Mouse (Mus musculus) midbrain, embryonic 14.5 days (tissue): ENCODE results near the gene Fkbp8. TPM values are rescaled to one million over a fixed set of nuclear protein-coding genes. Genes with fewer than 3 reads are reported as not detected.
A peak's percentile ranks its signal among the peaks of the same experiment; 100 is the strongest.

Experiments
- ATAC-seq: fragments of 200-750 bp; cut with Nextera tagmentation; 2 replicates; pipeline ENCODE4 v1.8.0; 2017; ENCODE audit warnings: moderate number of reproducible peaks, moderate library complexity; ENCODE audit not compliant: low FRiP score, low TSS enrichment
- DNase-seq: peaks from one replicate; pipeline ENCODE4 v3.0.0-alpha.2; 2015
- H3K27ac ChIP-seq: fragments of 300-500 bp; sonication (generic); replicated peaks from 2 replicates; pipeline ENCODE4 v1.5.1; 2014; ENCODE audit warnings: mild to moderate bottlenecking, low read depth, low read length, moderate library complexity
- H3K27me3 ChIP-seq: fragments of 300-500 bp; sonication (generic); 2 replicates; pipeline ENCODE4 v1.6.1; 2014; ENCODE audit warnings: low read length, control low read depth, mixed read lengths; ENCODE audit not compliant: control insufficient read depth, insufficient read depth
- H3K36me3 ChIP-seq: fragments of 300-500 bp; sonication (generic); 2 replicates; pipeline ENCODE4 v1.6.1; 2014; ENCODE audit warnings: low read length, control low read depth; ENCODE audit not compliant: control insufficient read depth, insufficient read depth
- H3K4me1 ChIP-seq: fragments of 300-500 bp; sonication (generic); 2 replicates; pipeline ENCODE4 v1.6.1; 2014; ENCODE audit warnings: mild to moderate bottlenecking, antibody characterized with exemption, low read length, control low read depth; ENCODE audit not compliant: control insufficient read depth, insufficient read depth
- H3K4me2 ChIP-seq: fragments of 300-500 bp; sonication (generic); 2 replicates; pipeline ENCODE4 v1.6.1; 2014; ENCODE audit warnings: mild to moderate bottlenecking, low read length, moderate library complexity
- H3K4me3 ChIP-seq: fragments of 300-500 bp; sonication (generic); replicated peaks from 2 replicates; pipeline ENCODE4 v1.5.1; 2014; ENCODE audit warnings: low read depth, low read length
- H3K9ac ChIP-seq: fragments of 300-500 bp; sonication (generic); replicated peaks from 2 replicates; pipeline ENCODE4 v1.6.1; 2014; ENCODE audit warnings: mild to moderate bottlenecking, low read length, moderate library complexity
- H3K9me3 ChIP-seq: fragments of 300-500 bp; sonication (generic); 2 replicates; pipeline ENCODE4 v1.6.1; 2016; ENCODE audit warnings: low read length, control low read depth, mixed read lengths; ENCODE audit not compliant: control insufficient read depth
- WGBS: fragments of 180-500 bp; shearing (Covaris S2); extraction: QIAGEN DNeasy Blood & Tissue Kit; methylation state at CpG from one replicate; pipeline ENCODE4 v1.1.7; 2014; 5-methylcytosine and 5-hydroxymethylcytosine counted together
- polyA plus RNA-seq: library from polyadenylated mRNA; unstranded; fragments of >200 nt; fragmentation: Nextera tagmentation; extraction: Ambion mirVana; gene quantifications from 2 replicates; pipeline ENCODE4 v1.2.1, GENCODE M21; 2014

Gene Fkbp8
- polyA plus RNA-seq, result 328 and 408 TPM in 2 replicates

- peak; percentile 98 for DNase-seq
- Histone ChIP-seq H3K9me3 (no peaks in the 10 kb centered on the region), H3K36me3 (peaks cover 27% of the 10 kb centered on the region), H3K27me3 (no peaks in the 10 kb centered on the region), H3K4me1 (peaks cover 21% of the 10 kb centered on the region), H3K4me2 (peak within 1 kb of the TSS; percentile 84), H3K9ac (peak within 1 kb of the TSS; percentile 92), H3K27ac (peak within 1 kb of the TSS; percentile 92), H3K4me3 (peak within 1 kb of the TSS; percentile 85)
- peak; percentile 94 for ATAC-seq
- under 1% methylated on average over 61 of the region's 61 CpGs for WGBS
These were observed at the start of gene Fkbp8, which contains the start of gene Kxd1 for GRCm38 (mm10) chr8:70527512-70528181. TSS of gene Fkbp8 (plus strand) at chr8:70527724. TSS of gene Kxd1 (minus strand) at chr8:70527956.

GRCm38 (mm10) chr8:70481908-70482307 is 45.6 kb upstream of the Fkbp8 start:
- Histone ChIP-seq H3K9me3 (no peaks in the 10 kb centered on the region), H3K4me3 (no peak overlapping the region), H3K4me2 (no peak overlapping the region), H3K9ac (no peak overlapping the region), H3K27me3 (peaks cover 45% of the 10 kb centered on the region), H3K4me1 (peaks cover 9% of the 10 kb centered on the region; the same call in 1 of the 2 replicates), H3K36me3 (no peaks in the 10 kb centered on the region), H3K27ac (no peak overlapping the region)
- 90% methylated on average over 3 of the region's 3 CpGs for WGBS
- no peak for DNase-seq
- no peak for ATAC-seq

- Histone ChIP-seq H3K36me3 (no peaks in the 10 kb centered on the region), H3K27ac (no peak overlapping the region), H3K4me2 (no peak overlapping the region), H3K27me3 (peaks cover 48% of the 10 kb centered on the region), H3K9me3 (no peaks in the 10 kb centered on the region), H3K4me3 (no peak overlapping the region), H3K9ac (no peak overlapping the region), H3K4me1 (peaks cover 6% of the 10 kb centered on the region; the same call in 1 of the 2 replicates)
- DNase-seq, result no peak
- WGBS, result 60% methylated on average over 2 of the region's 2 CpGs
- ATAC-seq, result no peak
These were observed 44.6 kb upstream of the Fkbp8 start for GRCm38 (mm10) chr8:70482943-70483342.

GRCm38 (mm10) chr8:70486191-70486681 is 41.3 kb upstream of the Fkbp8 start:
- Histone ChIP-seq H3K4me1 (peaks cover 20% of the 10 kb centered on the region), H3K36me3 (no peaks in the 10 kb centered on the region), H3K27me3 (peaks cover 66% of the 10 kb centered on the region), H3K27ac (no peak overlapping the region), H3K9me3 (no peaks in the 10 kb centered on the region), H3K4me3 (peak overlapping the region; percentile 58), H3K4me2 (peak overlapping the region; percentile 78), H3K9ac (peak overlapping the region; percentile 70)
- ATAC-seq (no peak), DNase-seq (no peak)
- WGBS, result 41% methylated on average over 7 of the region's 7 CpGs

GRCm38 (mm10) chr8:70486941-70487520 is 40.5 kb upstream of the Fkbp8 start, which contains the start of gene Tmem59l:
TSS of gene Tmem59l (minus strand) at chr8:70487358.
- DNase-seq (peak; percentile 85), ATAC-seq (peak; percentile 75)
- Histone ChIP-seq H3K27ac (no peak within 1 kb of the TSS), H3K4me2 (peak within 1 kb of the TSS; percentile 78), H3K27me3 (peaks cover 74% of the 10 kb centered on the region), H3K9ac (peak within 1 kb of the TSS; percentile 70), H3K36me3 (no peaks in the 10 kb centered on the region), H3K4me3 (peak within 1 kb of the TSS; percentile 58), H3K4me1 (peaks cover 20% of the 10 kb centered on the region), H3K9me3 (no peaks in the 10 kb centered on the region)
- WGBS, result 3% methylated on average over 33 of the region's 33 CpGs

GRCm38 (mm10) chr8:70487993-70488796 is 39.3 kb upstream of the Fkbp8 start:
- 3% methylated on average over 55 of the region's 55 CpGs for WGBS
- H3K4me3 ChIP-seq, result peak overlapping the region; percentile 58
- peaks cover 23% of the 10 kb centered on the region for H3K4me1 ChIP-seq
- DNase-seq (no peak), ATAC-seq (no peak)
- H3K36me3 ChIP-seq, result no peaks in the 10 kb centered on the region
- H3K9me3 ChIP-seq, result no peaks in the 10 kb centered on the region
- H3K27me3 ChIP-seq, result peaks cover 86% of the 10 kb centered on the region
- H3K9ac ChIP-seq, result peak overlapping the region; percentile 34
- H3K27ac ChIP-seq, result no peak overlapping the region
- peak overlapping the region; percentile 78 for H3K4me2 ChIP-seq

GRCm38 (mm10) chr8:70488931-70489470 is 38.5 kb upstream of the Fkbp8 start:
- peaks cover 28% of the 10 kb centered on the region for H3K4me1 ChIP-seq
- peaks cover 90% of the 10 kb centered on the region for H3K27me3 ChIP-seq
- no peak overlapping the region; the same call in 1 of the 2 replicates for H3K9ac ChIP-seq
- H3K9me3 ChIP-seq, result no peaks in the 10 kb centered on the region
- ATAC-seq (no peak), DNase-seq (no peak)
- no peaks in the 10 kb centered on the region for H3K36me3 ChIP-seq
- 4% methylated on average over 14 of the region's 14 CpGs for WGBS
- no peak overlapping the region for H3K4me3 ChIP-seq
- H3K27ac ChIP-seq, result no peak overlapping the region
- peak overlapping the region; percentile 31 for H3K4me2 ChIP-seq

GRCm38 (mm10) chr8:70489576-70489975 is 37.9 kb upstream of the Fkbp8 start:
- H3K4me1 ChIP-seq, result peaks cover 28% of the 10 kb centered on the region

More at GRCm38 (mm10) chr8:70489576-70489975, 37.9 kb upstream of the Fkbp8 start:
- no peaks in the 10 kb centered on the region for H3K9me3 ChIP-seq
- no peak overlapping the region for H3K27ac ChIP-seq
- DNase-seq, result no peak
- H3K4me2 ChIP-seq, result peak overlapping the region; percentile 31
- H3K4me3 ChIP-seq, result no peak overlapping the region
- WGBS, result 1% methylated on average over 31 of the region's 41 CpGs
- H3K27me3 ChIP-seq, result peaks cover 90% of the 10 kb centered on the region
- no peak for ATAC-seq
- H3K9ac ChIP-seq, result no peak overlapping the region
- no peaks in the 10 kb centered on the region for H3K36me3 ChIP-seq
